Mouse (Mus musculus): ENCODE measurements around the gene Pomt1. TPM values are rescaled to one million over a fixed set of nuclear protein-coding genes. Genes with fewer than 3 reads are reported as not detected.
"Not testable (repeated sequence)": the region's sequence is repeated elsewhere in the genome, so short reads cannot be mapped to it uniquely, and the experiment has no call there.

The Pomt1 gene
- polyA plus RNA-seq, 1 experiment from 2014 or later: 22.3 TPM

- Histone ChIP-seq H3K4me1 (ENCODE audit: control insufficient read depth, insufficient read depth, low read length) (peaks cover 12% of the 10 kb centered on the region), H3K27ac (ENCODE audit: low read depth, low read length) (no peak overlapping the region), H3K36me3 (ENCODE audit: control insufficient read depth, insufficient read depth, low read length) (peaks cover 57% of the 10 kb centered on the region), H3K4me3 (ENCODE audit: low read depth, low read length) (no peak overlapping the region), H3K9me3 (replicated peaks; ENCODE audit: control insufficient read depth, low read length) (no peaks in the 10 kb centered on the region), H3K9ac (ENCODE audit: low read length) (no peak overlapping the region), H3K4me2 (ENCODE audit: low read length) (no peak overlapping the region), H3K27me3 (replicated peaks; ENCODE audit: control insufficient read depth, insufficient read depth, low read length) (no peaks in the 10 kb centered on the region)
- 96% methylated on average over 3 of the region's 3 CpGs for WGBS
- DNase-seq (ENCODE audit: low spot score) (no peak), ATAC-seq (no peak)
Measured at GRCm38 (mm10) chr2:32283986-32284385, 47.6 kb downstream of the Pomt1 start.

DNA sequence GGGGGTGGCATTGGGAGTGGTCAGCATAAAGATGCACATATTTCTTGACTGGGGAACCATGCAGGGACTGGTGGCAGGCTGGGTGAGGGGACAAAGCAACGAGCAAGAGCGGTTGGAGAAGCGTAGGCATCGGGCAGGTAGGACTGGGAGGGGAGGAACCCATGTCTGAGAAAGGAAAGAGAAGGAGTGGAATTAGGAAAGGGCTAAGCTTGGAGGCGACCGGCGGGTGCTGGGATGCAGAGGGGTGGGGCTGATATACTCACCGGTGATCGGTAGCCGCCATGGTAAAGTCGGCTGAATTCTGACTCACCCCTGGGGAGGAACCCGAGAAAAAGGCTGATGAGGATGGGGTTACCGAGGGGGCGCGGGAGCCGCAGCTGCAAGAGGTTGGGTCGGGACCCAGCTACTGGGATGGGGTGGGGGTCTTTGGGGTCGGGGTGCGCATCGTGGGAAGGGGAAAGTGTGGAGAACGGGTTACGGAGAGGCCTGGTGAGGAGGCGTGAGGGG lies 51.0 kb downstream of the Pomt1 start, which contains the start of gene Golga2:
Gene Golga2 (plus strand): TSS at position 51 of the 507 bp plus-strand sequence.
- Histone ChIP-seq H3K27me3 (replicated peaks; ENCODE audit: control insufficient read depth, insufficient read depth, low read length) (no peaks in the 10 kb centered on the region), H3K4me2 (ENCODE audit: low read length) (peak within 1 kb of the TSS; percentile 90), H3K27ac (ENCODE audit: low read depth, low read length) (peak within 1 kb of the TSS; percentile 23; the same call in 1 of the 2 replicates), H3K4me1 (ENCODE audit: control insufficient read depth, insufficient read depth, low read length) (peaks cover 16% of the 10 kb centered on the region), H3K36me3 (ENCODE audit: control insufficient read depth, insufficient read depth, low read length) (peaks cover 33% of the 10 kb centered on the region), H3K9me3 (replicated peaks; ENCODE audit: control insufficient read depth, low read length) (no peaks in the 10 kb centered on the region), H3K4me3 (ENCODE audit: low read depth, low read length) (peak within 1 kb of the TSS; percentile 82), H3K9ac (ENCODE audit: low read length) (peak within 1 kb of the TSS; percentile 85)
- DNase-seq (ENCODE audit: low spot score): no peak
- WGBS: 0% methylated on average over 22 of the region's 23 CpGs
- ATAC-seq: no peak; the same call in 1 of the 2 replicates

DNA sequence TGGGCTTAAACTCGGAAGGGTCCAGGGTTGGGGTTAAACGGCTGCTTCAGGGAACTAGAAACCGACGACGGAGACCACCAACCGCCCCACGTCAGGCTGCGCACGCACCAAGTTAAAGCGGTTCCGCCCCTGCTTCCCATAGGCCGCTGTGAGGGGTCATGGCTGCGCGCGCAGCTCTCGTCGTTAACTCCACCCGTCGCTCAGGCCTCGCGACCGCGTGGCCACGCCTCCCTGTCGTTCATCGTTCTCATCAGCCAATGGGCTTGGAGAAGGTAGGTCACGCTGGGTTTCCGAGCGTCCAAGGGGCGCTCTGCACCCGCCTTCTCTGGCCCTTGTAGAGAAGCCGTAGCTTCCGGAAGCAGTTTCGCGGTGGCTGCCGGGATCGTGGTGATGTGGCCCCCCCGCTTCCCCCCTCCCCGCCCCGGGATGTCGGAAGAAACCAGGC lies 51.6 kb downstream of the Pomt1 start, which contains the start of gene Swi5:
Gene Swi5 (minus strand): TSS at position 153 of the 445 bp plus-strand sequence.
- peaks cover 16% of the 10 kb centered on the region for H3K4me1 ChIP-seq (ENCODE audit: control insufficient read depth, insufficient read depth, low read length)
- peak within 1 kb of the TSS; percentile 85 for H3K9ac ChIP-seq (ENCODE audit: low read length)
- no peaks in the 10 kb centered on the region for H3K27me3 ChIP-seq (replicated peaks; ENCODE audit: control insufficient read depth, insufficient read depth, low read length)
- peaks cover 32% of the 10 kb centered on the region for H3K36me3 ChIP-seq (ENCODE audit: control insufficient read depth, insufficient read depth, low read length)
- H3K27ac ChIP-seq (ENCODE audit: low read depth, low read length): peak within 1 kb of the TSS; percentile 23; the same call in 1 of the 2 replicates
- WGBS: 0% methylated on average over 30 of the region's 41 CpGs
- H3K4me3 ChIP-seq (ENCODE audit: low read depth, low read length): peak within 1 kb of the TSS; percentile 82
- H3K4me2 ChIP-seq (ENCODE audit: low read length): peak within 1 kb of the TSS; percentile 90
- ATAC-seq: peak; percentile 99
- H3K9me3 ChIP-seq (replicated peaks; ENCODE audit: control insufficient read depth, low read length): no peaks in the 10 kb centered on the region
- DNase-seq (ENCODE audit: low spot score): peak; percentile 100

DNA sequence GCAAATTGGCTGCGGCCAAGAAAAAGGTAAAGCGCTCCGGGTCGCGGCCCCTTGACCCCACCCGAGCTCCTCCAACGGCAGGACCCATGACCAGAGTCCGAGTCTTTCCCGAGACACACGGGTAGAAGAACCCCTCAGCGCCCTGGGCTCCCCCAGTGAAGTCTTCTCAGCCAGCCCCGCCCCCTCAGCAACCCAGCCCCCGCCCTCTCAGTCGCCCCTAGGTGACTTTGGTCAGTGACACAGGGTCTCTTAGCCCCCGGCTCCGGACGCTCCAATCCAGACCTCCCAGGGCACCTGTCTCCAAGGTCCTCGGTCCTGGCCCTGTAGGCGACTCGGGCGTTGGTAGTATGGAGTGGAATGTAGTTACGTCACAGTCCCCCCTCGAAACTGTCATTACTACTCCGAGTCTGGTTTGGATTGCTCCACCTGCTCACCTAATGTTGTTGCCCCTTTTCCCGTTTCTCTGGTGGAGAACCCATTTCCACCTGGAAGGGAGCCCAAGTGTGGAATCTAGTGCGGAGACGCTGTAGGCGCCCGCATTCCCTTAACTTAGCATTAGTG lies 52.1 kb downstream of the Pomt1 start:
- peak overlapping the region; percentile 84 for H3K9ac ChIP-seq (ENCODE audit: low read length)
- H3K27ac ChIP-seq (ENCODE audit: low read depth, low read length): peak overlapping the region; percentile 23; the same call in 1 of the 2 replicates
- no peaks in the 10 kb centered on the region for H3K27me3 ChIP-seq (replicated peaks; ENCODE audit: control insufficient read depth, insufficient read depth, low read length)
- ATAC-seq (peak; percentile 35), DNase-seq (ENCODE audit: low spot score) (peak; percentile 41)
- H3K9me3 ChIP-seq (replicated peaks; ENCODE audit: control insufficient read depth, low read length): no peaks in the 10 kb centered on the region
- 3% methylated on average over 26 of the region's 29 CpGs for WGBS
- H3K4me1 ChIP-seq (ENCODE audit: control insufficient read depth, insufficient read depth, low read length): peaks cover 16% of the 10 kb centered on the region
- peak overlapping the region; percentile 82 for H3K4me3 ChIP-seq (ENCODE audit: low read depth, low read length)
- peak overlapping the region; percentile 83 for H3K4me2 ChIP-seq (ENCODE audit: low read length)
- H3K36me3 ChIP-seq (ENCODE audit: control insufficient read depth, insufficient read depth, low read length): peaks cover 36% of the 10 kb centered on the region

DNA sequence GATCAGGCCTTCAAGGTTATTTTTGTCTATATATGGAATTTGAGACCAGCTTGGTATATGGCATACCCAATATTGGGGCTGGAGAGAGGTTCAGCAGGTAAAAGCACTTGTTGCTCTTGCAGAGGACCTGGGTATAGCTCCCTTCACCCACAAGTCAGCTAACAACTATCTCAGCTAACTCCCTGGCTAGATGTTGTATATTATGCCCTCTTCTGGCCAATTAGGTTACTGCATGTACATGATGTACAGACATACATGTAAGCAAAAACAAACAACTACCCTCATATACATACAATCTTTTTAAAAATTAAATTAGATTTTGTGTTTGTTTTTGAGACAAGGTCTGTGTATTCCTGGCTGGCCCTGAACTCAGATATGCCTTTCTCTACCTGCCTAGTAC lies 53.2 kb downstream of the Pomt1 start:
- H3K4me2 ChIP-seq (ENCODE audit: low read length): peak overlapping the region; percentile 83; the same call in 1 of the 2 replicates
- DNase-seq (ENCODE audit: low spot score) (peak; percentile 64), ATAC-seq (no peak)
- H3K27ac ChIP-seq (ENCODE audit: low read depth, low read length): no peak overlapping the region
- peaks cover 36% of the 10 kb centered on the region for H3K36me3 ChIP-seq (ENCODE audit: control insufficient read depth, insufficient read depth, low read length)
- no peaks in the 10 kb centered on the region for H3K27me3 ChIP-seq (replicated peaks; ENCODE audit: control insufficient read depth, insufficient read depth, low read length)
- H3K4me1 ChIP-seq (ENCODE audit: control insufficient read depth, insufficient read depth, low read length): peaks cover 16% of the 10 kb centered on the region
- no peak overlapping the region for H3K9ac ChIP-seq (ENCODE audit: low read length)
- no peaks in the 10 kb centered on the region for H3K9me3 ChIP-seq (replicated peaks; ENCODE audit: control insufficient read depth, low read length)
- H3K4me3 ChIP-seq (ENCODE audit: low read depth, low read length): no peak overlapping the region; the same call in 1 of the 2 replicates

DNA sequence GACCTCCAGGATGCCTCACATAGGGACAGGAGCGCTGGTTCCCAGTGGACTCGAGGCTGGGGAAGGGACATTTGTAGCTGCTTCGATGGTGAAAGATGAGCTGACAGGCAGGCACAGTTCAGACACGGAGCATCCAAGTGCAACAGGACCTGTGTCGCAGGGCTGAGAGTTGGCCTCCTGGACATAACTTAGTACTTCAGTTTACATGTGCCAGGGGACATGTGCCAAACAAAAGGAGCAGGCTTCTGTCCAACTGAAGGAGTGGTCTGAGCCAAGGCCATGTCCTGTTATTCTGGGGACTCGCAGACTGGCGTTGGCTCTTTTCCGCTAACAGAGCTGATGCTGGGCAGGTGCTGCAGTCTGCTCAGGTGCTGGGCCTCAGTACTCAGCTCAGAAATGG lies 58.0 kb downstream of the Pomt1 start:
- Histone ChIP-seq H3K4me3 (ENCODE audit: low read depth, low read length) (no peak overlapping the region), H3K36me3 (ENCODE audit: control insufficient read depth, insufficient read depth, low read length) (peaks cover 51% of the 10 kb centered on the region), H3K27ac (ENCODE audit: low read depth, low read length) (no peak overlapping the region), H3K9me3 (replicated peaks; ENCODE audit: control insufficient read depth, low read length) (no peaks in the 10 kb centered on the region), H3K27me3 (replicated peaks; ENCODE audit: control insufficient read depth, insufficient read depth, low read length) (no peaks in the 10 kb centered on the region), H3K9ac (ENCODE audit: low read length) (no peak overlapping the region), H3K4me2 (ENCODE audit: low read length) (no peak overlapping the region), H3K4me1 (ENCODE audit: control insufficient read depth, insufficient read depth, low read length) (peaks cover under 1% of the 10 kb centered on the region; the same call in 1 of the 2 replicates)
- WGBS: 85% methylated on average over 8 of the region's 8 CpGs
- DNase-seq (ENCODE audit: low spot score) (no peak), ATAC-seq (no peak)

- Histone ChIP-seq H3K27me3 (replicated peaks; ENCODE audit: control insufficient read depth, insufficient read depth, low read length) (no peaks in the 10 kb centered on the region), H3K9me3 (replicated peaks; ENCODE audit: control insufficient read depth, low read length) (no peaks in the 10 kb centered on the region), H3K4me1 (ENCODE audit: control insufficient read depth, insufficient read depth, low read length) (no peaks in the 10 kb centered on the region), H3K9ac (ENCODE audit: low read length) (no peak overlapping the region), H3K27ac (ENCODE audit: low read depth, low read length) (no peak overlapping the region), H3K4me2 (ENCODE audit: low read length) (no peak overlapping the region), H3K36me3 (ENCODE audit: control insufficient read depth, insufficient read depth, low read length) (peaks cover 61% of the 10 kb centered on the region), H3K4me3 (ENCODE audit: low read depth, low read length) (no peak overlapping the region)
- DNase-seq (ENCODE audit: low spot score) (no peak), ATAC-seq (no peak)
- WGBS: 78% methylated on average over 3 of the region's 3 CpGs
Measured at GRCm38 (mm10) chr2:32295285-32295684, 58.9 kb downstream of the Pomt1 start.

DNA sequence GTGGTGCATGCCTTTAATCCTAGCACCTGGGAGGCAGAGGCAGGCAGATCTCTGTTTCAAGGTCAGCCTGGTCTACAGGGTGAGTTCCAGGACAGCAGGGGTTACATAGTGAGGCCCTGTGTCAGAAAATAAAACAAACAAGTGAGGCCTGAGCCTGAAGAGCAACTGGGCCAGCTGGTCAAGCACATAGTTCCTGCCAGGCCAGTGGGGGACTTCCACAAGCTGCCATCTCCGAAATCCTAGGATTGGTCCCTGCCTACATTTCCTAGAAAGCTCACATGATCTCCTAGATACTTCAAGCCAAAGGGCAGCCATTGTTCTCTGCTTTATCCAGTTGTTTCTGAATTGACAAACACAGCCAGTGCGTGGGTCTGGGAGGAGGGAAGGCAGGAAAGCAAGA lies 59.5 kb downstream of the Pomt1 start:
- not testable (repeated sequence) for ATAC-seq; H3K9me3 ChIP-seq (replicated peaks; ENCODE audit: control insufficient read depth, low read length); DNase-seq (ENCODE audit: low spot score); H3K27ac ChIP-seq (ENCODE audit: low read depth, low read length); H3K4me3 ChIP-seq (ENCODE audit: low read depth, low read length); H3K4me2 ChIP-seq (ENCODE audit: low read length); H3K27me3 ChIP-seq (replicated peaks; ENCODE audit: control insufficient read depth, insufficient read depth, low read length); H3K4me1 ChIP-seq (ENCODE audit: control insufficient read depth, insufficient read depth, low read length); H3K9ac ChIP-seq (ENCODE audit: low read length)
- peaks cover 63% of the 10 kb centered on the region for H3K36me3 ChIP-seq (ENCODE audit: control insufficient read depth, insufficient read depth, low read length)
- WGBS: 91% methylated on average over 2 of the region's 2 CpGs

DNA sequence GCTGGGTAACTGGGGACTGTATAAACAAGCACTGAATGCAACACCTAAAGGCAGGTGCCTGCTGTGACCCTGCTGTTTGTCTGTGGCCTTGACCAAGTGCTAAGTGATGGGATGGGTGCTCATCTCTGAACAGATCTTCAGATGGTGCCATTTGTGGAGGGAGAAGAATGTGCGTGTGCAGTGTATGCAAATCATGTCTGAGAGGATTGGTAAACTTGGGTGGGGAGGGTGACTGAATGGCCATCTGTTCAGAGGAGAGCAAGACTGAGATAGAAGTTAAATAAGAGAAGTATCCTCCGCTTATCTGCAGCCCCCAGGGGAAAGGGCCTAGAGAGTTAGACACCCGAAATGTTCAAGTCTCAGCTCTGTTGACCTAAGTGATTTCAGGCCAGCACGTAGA lies 63.1 kb downstream of the Pomt1 start:
- H3K4me1 ChIP-seq (ENCODE audit: control insufficient read depth, insufficient read depth, low read length): no peaks in the 10 kb centered on the region
- no peak overlapping the region for H3K4me3 ChIP-seq (ENCODE audit: low read depth, low read length)
- ATAC-seq (no peak), DNase-seq (ENCODE audit: low spot score) (no peak)
- no peak overlapping the region for H3K27ac ChIP-seq (ENCODE audit: low read depth, low read length)
- H3K9ac ChIP-seq (ENCODE audit: low read length): no peak overlapping the region
- 85% methylated on average over 4 of the region's 4 CpGs for WGBS
- peaks cover 75% of the 10 kb centered on the region for H3K36me3 ChIP-seq (ENCODE audit: control insufficient read depth, insufficient read depth, low read length)
- H3K4me2 ChIP-seq (ENCODE audit: low read length): no peak overlapping the region
- H3K27me3 ChIP-seq (replicated peaks; ENCODE audit: control insufficient read depth, insufficient read depth, low read length): no peaks in the 10 kb centered on the region
- H3K9me3 ChIP-seq (replicated peaks; ENCODE audit: control insufficient read depth, low read length): no peaks in the 10 kb centered on the region
